Mouse (Mus musculus) intestine, postnatal 0 days (tissue): Measurements from ENCODE around the gene Ttc34. TPM values are rescaled to one million over a fixed set of nuclear protein-coding genes. Genes with fewer than 3 reads are reported as not detected.

Experiments
- ATAC-seq: fragments of 200-750 bp; cut with Nextera tagmentation; 2 replicates; pipeline ENCODE4 v1.8.0; 2017; ENCODE audit warnings: mild to moderate bottlenecking, moderate TSS enrichment, moderate library complexity
- H3K27ac ChIP-seq: fragments of 300-500 bp; sonication (generic); 2 replicates; pipeline ENCODE4 v1.5.1; 2014; ENCODE audit warnings: mild to moderate bottlenecking, low read depth, low read length, moderate library complexity
- H3K27me3 ChIP-seq: fragments of 300-500 bp; sonication (generic); replicated peaks from 2 replicates; pipeline ENCODE4 v1.6.1; 2014; ENCODE audit warnings: low read length, mixed read lengths; ENCODE audit not compliant: control insufficient read depth, insufficient read depth
- H3K36me3 ChIP-seq: fragments of 300-500 bp; sonication (generic); 2 replicates; pipeline ENCODE4 v1.6.1; 2014; ENCODE audit warnings: mild to moderate bottlenecking, moderate library complexity; ENCODE audit not compliant: control insufficient read depth, insufficient read depth
- H3K4me1 ChIP-seq: fragments of 300-500 bp; sonication (generic); replicated peaks from 2 replicates; pipeline ENCODE4 v1.6.1; 2014; ENCODE audit warnings: antibody characterized with exemption, low read length, mixed read lengths; ENCODE audit not compliant: control insufficient read depth, insufficient read depth
- H3K4me2 ChIP-seq: fragments of 300-500 bp; sonication (generic); replicated peaks from 2 replicates; pipeline ENCODE4 v1.6.1; 2014; ENCODE audit warnings: low read depth, mild to moderate bottlenecking, moderate library complexity
- H3K4me3 ChIP-seq: fragments of 300-500 bp; sonication (generic); 2 replicates; pipeline ENCODE4 v1.5.1; 2014; ENCODE audit warnings: low read depth, low read length
- H3K9ac ChIP-seq: fragments of 300-500 bp; sonication (generic); 2 replicates; pipeline ENCODE4 v1.6.1; 2014; ENCODE audit warnings: mild to moderate bottlenecking, low read depth, low read length
- H3K9me3 ChIP-seq: fragments of 300-500 bp; sonication (generic); 2 replicates; pipeline ENCODE4 v1.6.1; 2016; ENCODE audit warnings: mixed run types; ENCODE audit not compliant: control insufficient read depth
- CTCF ChIP-seq: sonication (generic); IDR thresholded peaks from 2 replicates; pipeline ENCODE4 v1.5.1; 2016; ENCODE audit warnings: low read depth, mild to moderate bottlenecking, control low read depth, antibody characterized with exemption, moderate library complexity
- WGBS: fragments of 180-500 bp; shearing (Covaris S2); extraction: QIAGEN DNeasy Blood & Tissue Kit; methylation state at CpG from one replicate; pipeline ENCODE4 v1.1.7; 2014; 5-methylcytosine and 5-hydroxymethylcytosine counted together
- polyA plus RNA-seq: library from polyadenylated mRNA; unstranded; fragments of >200 nt; fragmentation: Nextera tagmentation; extraction: Ambion mirVana; gene quantifications from 2 replicates; pipeline ENCODE4 v1.2.1, GENCODE M21; 2015

Ttc34 gene
- polyA plus RNA-seq, 1 experiment from 2014 or later, result not detected

DNA sequence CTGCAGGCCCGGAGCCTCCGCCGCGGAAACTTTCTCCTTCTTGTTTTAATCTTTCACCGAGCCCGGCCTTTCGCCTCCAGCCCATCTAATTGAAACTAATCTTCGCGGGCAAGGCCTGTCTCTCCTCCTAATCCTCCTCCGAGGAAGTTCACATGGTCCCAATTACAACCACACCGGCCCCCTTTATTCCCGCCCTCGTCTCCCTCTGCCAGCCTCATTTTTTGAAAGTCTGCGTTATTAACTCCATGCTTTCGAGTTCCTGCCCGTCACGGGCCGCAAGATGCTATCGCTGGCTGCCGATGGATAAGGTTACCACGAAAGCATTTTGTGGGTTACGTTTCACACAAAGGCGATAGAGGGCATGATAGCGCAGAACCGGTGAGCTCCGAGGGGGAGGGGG, 35.0 kb upstream of the Ttc34 start:
- WGBS, result 16% methylated on average over 26 of the region's 26 CpGs

DNA sequence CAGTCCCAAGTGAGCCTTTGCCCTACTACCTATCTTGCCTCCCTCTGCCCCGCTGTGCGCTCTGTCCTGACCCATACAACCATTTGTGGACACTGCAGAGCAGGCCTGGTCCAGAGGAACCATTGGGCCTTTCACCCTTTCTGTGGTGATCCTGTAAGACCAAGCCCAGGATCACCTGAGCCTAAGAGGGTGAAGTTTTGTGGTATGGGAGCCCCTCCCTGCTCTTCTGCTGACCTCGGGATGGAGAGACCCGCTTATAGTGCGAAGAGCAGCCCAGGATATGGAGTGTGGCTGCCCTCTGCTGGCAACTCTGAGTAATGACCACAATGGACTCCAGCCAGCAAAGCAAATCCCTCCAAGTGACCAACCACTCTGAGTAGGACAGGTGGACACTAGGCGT, 11.6 kb upstream of the Ttc34 start:
- no peak overlapping the region for H3K4me2 ChIP-seq
- 0 out of 2 replicates have a peak, but pooled peaks cover 4% of the 10 kb centered on the region for H3K27me3 ChIP-seq
- no peak overlapping the region for H3K27ac ChIP-seq
- H3K4me3 ChIP-seq, result no peak overlapping the region
- ATAC-seq, result no peak
- TF ChIP-seq CTCF, result peak; percentile 96
- WGBS, result 32% methylated on average over 6 of the region's 6 CpGs
- H3K36me3 ChIP-seq, result no peaks in the 10 kb centered on the region
- H3K9ac ChIP-seq, result no peak overlapping the region
- no peaks in the 10 kb centered on the region for H3K9me3 ChIP-seq
- no peaks in the 10 kb centered on the region for H3K4me1 ChIP-seq

More for the DNA sequence above, 35.0 kb upstream of the Ttc34 start:
- Histone ChIP-seq H3K4me1 (no peaks in the 10 kb centered on the region), H3K4me3 (no peak overlapping the region), H3K36me3 (no peaks in the 10 kb centered on the region), H3K9ac (no peak overlapping the region), H3K27me3 (peaks cover 18% of the 10 kb centered on the region), H3K9me3 (no peaks in the 10 kb centered on the region), H3K4me2 (no peak overlapping the region), H3K27ac (no peak overlapping the region)
- no peak for ATAC-seq
- no peak for TF ChIP-seq CTCF

- no peak overlapping the region for H3K27ac ChIP-seq
- H3K4me2 ChIP-seq, result no peak overlapping the region
- WGBS, result 59% methylated on average over 7 of the region's 7 CpGs
- H3K36me3 ChIP-seq, result no peaks in the 10 kb centered on the region
- H3K27me3 ChIP-seq, result 0 out of 2 replicates have a peak, but pooled peaks cover 4% of the 10 kb centered on the region
- ATAC-seq, result no peak
- no peaks in the 10 kb centered on the region for H3K9me3 ChIP-seq
- H3K9ac ChIP-seq, result no peak overlapping the region
- no peak for TF ChIP-seq CTCF
- no peak overlapping the region for H3K4me3 ChIP-seq
- no peaks in the 10 kb centered on the region for H3K4me1 ChIP-seq
Observed at GRCm38 (mm10) chr4:154826224-154826623, 11.0 kb upstream of the Ttc34 start.

DNA sequence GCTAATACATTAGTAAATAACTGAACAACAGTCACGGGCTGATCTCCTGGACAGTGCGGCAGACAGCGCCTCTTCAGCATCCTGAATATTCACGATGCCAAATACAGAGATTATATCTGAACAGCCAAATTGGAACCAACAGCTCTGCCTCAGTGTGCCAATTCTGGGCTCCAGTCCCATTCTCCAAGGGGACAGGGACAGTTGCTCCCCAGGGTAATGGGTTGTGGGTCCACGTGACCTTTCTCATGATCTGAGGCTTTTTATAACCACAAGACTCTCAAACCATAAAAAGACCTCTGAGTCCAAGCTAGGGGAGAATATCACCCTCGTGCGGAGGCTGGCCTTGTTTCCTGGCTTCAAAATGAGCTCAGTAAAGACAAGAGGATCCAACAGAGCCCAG, 10.1 kb upstream of the Ttc34 start:
- ATAC-seq, result no peak
- H3K9me3 ChIP-seq, result no peaks in the 10 kb centered on the region

DNA sequence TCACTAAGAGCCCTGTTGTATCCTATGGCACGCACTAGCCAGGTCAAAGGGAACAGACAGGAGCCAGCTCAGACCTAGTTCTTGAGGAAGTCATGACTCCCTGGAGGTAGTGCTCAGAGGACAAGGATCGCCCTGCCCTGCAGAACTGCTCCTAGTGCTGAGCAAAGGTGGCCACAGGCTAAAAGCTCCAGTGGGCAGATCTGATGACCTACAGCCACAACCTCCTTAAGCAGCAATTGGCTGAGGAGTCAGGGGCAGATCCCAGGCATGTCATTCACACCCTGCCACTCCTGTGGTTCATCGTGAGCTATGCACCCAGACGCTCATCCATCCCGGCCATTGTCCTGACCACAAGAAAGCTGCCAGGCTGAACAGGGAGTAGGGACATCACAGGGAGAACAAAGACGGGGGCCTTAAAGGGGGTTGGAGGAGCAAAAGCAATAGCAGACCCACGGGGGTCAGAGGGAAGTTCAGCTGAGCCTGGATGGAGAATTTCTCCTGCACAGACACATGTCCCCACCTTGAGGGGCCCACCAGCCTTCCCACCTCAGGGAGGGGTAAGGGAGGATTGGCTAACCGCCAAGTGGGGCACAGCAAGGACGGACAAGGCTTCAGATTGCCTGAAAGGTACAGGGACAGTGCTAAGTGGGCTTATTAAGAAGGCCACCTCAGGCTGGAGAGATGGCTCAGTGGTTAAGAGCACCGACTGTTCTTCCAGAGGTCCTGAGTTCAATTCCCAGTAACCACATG, 9.2 kb upstream of the Ttc34 start:
- Histone ChIP-seq H3K36me3 (no peaks in the 10 kb centered on the region), H3K9ac (no peak overlapping the region; the same call in 1 of the 2 replicates), H3K9me3 (no peaks in the 10 kb centered on the region), H3K4me1 (no peaks in the 10 kb centered on the region), H3K4me2 (no peak overlapping the region), H3K27me3 (0 out of 2 replicates have a peak, but pooled peaks cover 4% of the 10 kb centered on the region), H3K27ac (no peak overlapping the region), H3K4me3 (no peak overlapping the region)
- no peak for ATAC-seq
- TF ChIP-seq CTCF, result no peak
- 42% methylated on average over 10 of the region's 10 CpGs for WGBS

More for the DNA sequence above, 10.1 kb upstream of the Ttc34 start:
- Histone ChIP-seq H3K4me2 (no peak overlapping the region), H3K36me3 (no peaks in the 10 kb centered on the region), H3K4me3 (no peak overlapping the region), H3K4me1 (no peaks in the 10 kb centered on the region), H3K27me3 (0 out of 2 replicates have a peak, but pooled peaks cover 4% of the 10 kb centered on the region), H3K9ac (no peak overlapping the region), H3K27ac (no peak overlapping the region)
- no peak for TF ChIP-seq CTCF
- WGBS, result 87% methylated on average over 7 of the region's 7 CpGs

DNA sequence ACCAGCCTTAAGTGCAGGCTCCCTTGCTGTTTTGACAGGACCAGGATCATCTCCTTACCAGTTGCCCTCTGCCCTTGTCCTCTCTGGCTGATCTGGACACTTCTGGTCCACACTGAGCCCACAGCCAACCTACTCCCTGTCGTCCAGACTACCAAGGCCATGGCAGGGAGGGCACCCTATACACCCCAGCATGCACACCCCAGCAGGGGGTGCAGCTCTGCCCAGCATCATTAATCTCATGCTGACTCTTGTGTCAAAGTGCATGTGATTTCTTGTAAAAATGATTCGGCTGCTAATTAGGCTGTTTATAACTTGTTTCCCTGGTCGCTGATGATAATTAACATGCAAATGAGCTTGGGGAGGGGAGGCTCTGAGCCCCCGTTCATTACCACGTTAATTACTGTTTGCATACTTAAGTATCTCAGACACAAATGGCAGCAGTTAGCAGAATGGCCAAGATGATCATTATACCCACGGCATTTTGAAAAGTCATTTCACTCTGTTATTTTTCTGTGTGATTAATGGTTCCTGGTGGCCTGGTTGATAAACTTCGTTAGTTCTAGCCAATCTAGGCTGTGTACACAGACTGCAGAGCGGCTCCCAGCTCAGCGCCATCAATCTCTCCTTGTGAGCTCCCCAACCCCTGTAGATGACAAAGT, 5.2 kb upstream of the Ttc34 start:
- 40% methylated on average over 9 of the region's 9 CpGs for WGBS
- H3K36me3 ChIP-seq, result no peaks in the 10 kb centered on the region
- no peak for ATAC-seq
- no peaks in the 10 kb centered on the region for H3K27me3 ChIP-seq
- no peak overlapping the region for H3K9ac ChIP-seq
- no peak overlapping the region for H3K4me3 ChIP-seq
- no peak overlapping the region for H3K4me2 ChIP-seq
- H3K9me3 ChIP-seq, result no peaks in the 10 kb centered on the region
- no peak overlapping the region for H3K27ac ChIP-seq
- no peak for TF ChIP-seq CTCF
- H3K4me1 ChIP-seq, result no peaks in the 10 kb centered on the region
